Mouse (Mus musculus): ENCODE results near the gene Ddx39.

GRCm38 (mm10) chr8:83698291-83698660 lies 16.7 kb upstream of the Ddx39 start:
- TF ChIP-seq EP300 (IDR thresholded peaks at IDR 0.05; ENCODE audit: low read depth in 1 of 2, low read length in 2 of 2) (no peak), HCFC1 (IDR thresholded peaks at IDR 0.05; ENCODE audit: low read depth, low read length) (peak; percentile 60; the same call in 1 of the 2 replicates), POLR2A (IDR thresholded peaks at IDR 0.05; ENCODE audit: control insufficient read depth in 1 of 2, insufficient read depth in 1 of 2, low read depth in 1 of 2, low read length in 2 of 2, poor library complexity in 1 of 2) (no peak), CTCF (IDR thresholded peaks at IDR 0.05 in 2 of 3, conservative IDR thresholded peaks at IDR 0.05 in 1 of 3; ENCODE audit: control insufficient read depth in 1 of 3, insufficient read depth in 1 of 3, low read depth in 2 of 3, low read length in 3 of 3, poor library complexity in 1 of 3, severe bottlenecking in 1 of 3) (no peak), MXI1 (IDR thresholded peaks at IDR 0.05; ENCODE audit: low read depth, low read length) (peak; percentile 81), POLR2AphosphoS5 (IDR thresholded peaks at IDR 0.05; ENCODE audit: borderline replicate concordance, low read depth, low read length) (no peak)
